Mouse (Mus musculus): ENCODE data around the gene Gm10719. TPM values are rescaled to one million over a fixed set of nuclear protein-coding genes. Genes with fewer than 3 reads are reported as not detected.
"Not testable (repeated sequence)": the region's sequence is repeated elsewhere in the genome, so short reads cannot be mapped to it uniquely, and the experiment has no call there.

Gm10719 gene
- polyA plus RNA-seq, 1 experiment = not detected

DNA sequence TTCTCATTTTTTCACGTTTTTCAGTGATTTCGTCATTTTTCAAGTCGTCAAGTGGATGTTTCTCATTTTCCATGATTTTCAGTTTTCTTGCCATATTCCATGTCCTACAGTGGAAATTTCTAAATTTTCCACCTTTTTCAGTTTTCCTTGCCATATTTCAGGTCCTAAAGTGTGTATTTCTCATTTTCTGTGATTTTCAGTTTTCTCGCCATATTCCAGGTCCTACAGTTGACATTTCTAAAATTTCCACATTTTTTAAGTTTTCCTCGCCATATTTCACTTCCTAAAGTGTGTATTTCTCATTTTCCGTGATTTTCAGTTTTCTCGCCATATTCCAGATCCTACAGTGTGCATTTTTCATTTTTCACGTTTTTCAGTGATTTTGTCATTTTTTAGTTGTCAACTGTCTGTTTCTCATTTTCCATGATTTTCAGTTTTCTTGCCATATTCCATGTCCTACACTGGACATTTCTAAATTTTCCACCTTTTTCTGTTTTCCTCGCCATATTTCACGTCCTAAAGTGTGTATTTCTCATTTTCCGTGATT lies 4.4 kb upstream of the Gm10719 start, which contains the start of gene Gm10721:
TSS of gene Gm10721 (plus strand) at position 408 of the 547 bp plus-strand sequence.
- not testable (repeated sequence) for H3K4me1 ChIP-seq (ENCODE audit: control insufficient read depth, insufficient read depth, insufficient read length); DNase-seq (ENCODE audit: low read depth in 1 of 2, low spot score in 2 of 2); H3K36me3 ChIP-seq (ENCODE audit: control insufficient read depth, insufficient read depth, low read length); H3K27ac ChIP-seq (ENCODE audit: insufficient read depth, low read length); H3K4me3 ChIP-seq (ENCODE audit: extremely low read depth, insufficient read depth, insufficient read length); H3K27me3 ChIP-seq (ENCODE audit: control insufficient read depth, insufficient read depth, low read length)
- WGBS = no CpG with 5 or more reads among the region's 11 CpGs

DNA sequence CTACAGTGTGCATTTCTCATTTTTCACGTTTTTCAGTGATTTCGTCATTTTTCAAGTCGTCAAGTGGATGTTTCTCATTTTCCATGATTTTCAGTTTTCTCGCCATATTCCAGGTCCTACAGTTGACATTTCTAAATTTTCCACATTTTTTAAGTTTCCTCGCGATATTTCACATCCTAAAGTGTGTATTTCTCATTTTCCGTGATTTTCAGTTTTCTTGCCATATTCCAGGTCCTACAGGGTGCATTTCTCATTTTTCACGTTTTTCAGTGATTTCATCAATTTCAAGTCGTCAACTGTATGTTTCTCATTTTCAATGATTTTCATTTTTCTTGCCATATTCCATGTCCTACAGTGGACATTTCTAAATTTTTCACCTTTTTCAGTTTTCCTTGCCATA lies 1.9 kb upstream of the Gm10719 start, which contains the start of gene Gm10720:
TSS of gene Gm10720 (plus strand) at position 301 of the 400 bp plus-strand sequence.
- H3K27ac ChIP-seq (ENCODE audit: insufficient read depth, low read length); H3K4me1 ChIP-seq (ENCODE audit: control insufficient read depth, insufficient read depth, insufficient read length); H3K36me3 ChIP-seq (ENCODE audit: control insufficient read depth, insufficient read depth, low read length); H3K4me3 ChIP-seq (ENCODE audit: extremely low read depth, insufficient read depth, insufficient read length); H3K27me3 ChIP-seq (ENCODE audit: control insufficient read depth, insufficient read depth, low read length); DNase-seq (ENCODE audit: low read depth in 1 of 2, low spot score in 2 of 2): not testable (repeated sequence)
- WGBS = 72% methylated on average over 5 of the region's 9 CpGs

DNA sequence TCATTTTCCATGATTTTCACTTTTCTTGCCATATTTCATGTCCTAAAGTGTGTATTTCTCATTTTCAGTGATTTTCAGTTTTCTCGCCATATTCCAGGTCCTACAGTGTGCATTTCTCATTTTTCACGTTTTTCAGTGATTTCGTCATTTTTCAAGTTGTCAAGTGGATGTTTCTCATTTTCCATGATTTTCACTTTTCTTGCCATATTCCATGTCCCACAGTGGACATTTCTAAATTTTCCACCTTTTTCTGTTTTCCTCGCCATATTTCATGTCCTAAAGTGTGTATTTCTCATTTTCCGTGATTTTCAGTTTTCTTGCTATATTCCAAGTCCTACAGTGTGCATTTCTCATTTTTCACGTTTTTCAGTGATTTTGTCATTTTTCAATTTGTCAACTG lies 1.3 kb upstream of the Gm10719 start:
- not testable (repeated sequence) for H3K36me3 ChIP-seq (ENCODE audit: control insufficient read depth, insufficient read depth, low read length); H3K27me3 ChIP-seq (ENCODE audit: control insufficient read depth, insufficient read depth, low read length); DNase-seq (ENCODE audit: low read depth in 1 of 2, low spot score in 2 of 2); H3K4me1 ChIP-seq (ENCODE audit: control insufficient read depth, insufficient read depth, insufficient read length); H3K27ac ChIP-seq (ENCODE audit: insufficient read depth, low read length); H3K4me3 ChIP-seq (ENCODE audit: extremely low read depth, insufficient read depth, insufficient read length)
- 77% methylated on average over 6 of the region's 6 CpGs for WGBS

DNA sequence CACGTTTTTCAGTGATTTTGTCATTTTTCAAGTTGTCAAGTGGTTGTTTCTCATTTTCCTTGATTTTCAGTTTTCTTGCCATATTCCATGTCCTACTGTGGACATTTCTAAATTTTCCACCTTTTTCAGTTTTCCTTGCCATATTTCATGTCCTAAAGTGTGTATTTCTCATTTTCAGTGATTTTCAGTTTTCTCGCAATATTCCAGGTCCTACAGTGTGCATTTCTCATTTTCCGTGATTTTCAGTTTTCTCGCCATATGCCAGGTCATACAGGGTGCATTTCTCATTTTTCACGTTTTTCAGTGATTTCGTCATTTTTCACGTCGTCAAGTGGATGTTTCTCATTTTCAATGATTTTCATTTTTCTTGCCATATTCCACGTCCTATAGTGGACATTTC lies 1.7 kb downstream of the Gm10719 start:
- DNase-seq (ENCODE audit: low read depth in 1 of 2, low spot score in 2 of 2) = peak in 1 of 2 experiments; percentile 81
- not testable (repeated sequence) for H3K4me1 ChIP-seq (ENCODE audit: control insufficient read depth, insufficient read depth, insufficient read length); H3K4me3 ChIP-seq (ENCODE audit: extremely low read depth, insufficient read depth, insufficient read length); H3K27me3 ChIP-seq (ENCODE audit: control insufficient read depth, insufficient read depth, low read length); H3K36me3 ChIP-seq (ENCODE audit: control insufficient read depth, insufficient read depth, low read length); H3K27ac ChIP-seq (ENCODE audit: insufficient read depth, low read length)
- 61% methylated on average over 9 of the region's 9 CpGs for WGBS

DNA sequence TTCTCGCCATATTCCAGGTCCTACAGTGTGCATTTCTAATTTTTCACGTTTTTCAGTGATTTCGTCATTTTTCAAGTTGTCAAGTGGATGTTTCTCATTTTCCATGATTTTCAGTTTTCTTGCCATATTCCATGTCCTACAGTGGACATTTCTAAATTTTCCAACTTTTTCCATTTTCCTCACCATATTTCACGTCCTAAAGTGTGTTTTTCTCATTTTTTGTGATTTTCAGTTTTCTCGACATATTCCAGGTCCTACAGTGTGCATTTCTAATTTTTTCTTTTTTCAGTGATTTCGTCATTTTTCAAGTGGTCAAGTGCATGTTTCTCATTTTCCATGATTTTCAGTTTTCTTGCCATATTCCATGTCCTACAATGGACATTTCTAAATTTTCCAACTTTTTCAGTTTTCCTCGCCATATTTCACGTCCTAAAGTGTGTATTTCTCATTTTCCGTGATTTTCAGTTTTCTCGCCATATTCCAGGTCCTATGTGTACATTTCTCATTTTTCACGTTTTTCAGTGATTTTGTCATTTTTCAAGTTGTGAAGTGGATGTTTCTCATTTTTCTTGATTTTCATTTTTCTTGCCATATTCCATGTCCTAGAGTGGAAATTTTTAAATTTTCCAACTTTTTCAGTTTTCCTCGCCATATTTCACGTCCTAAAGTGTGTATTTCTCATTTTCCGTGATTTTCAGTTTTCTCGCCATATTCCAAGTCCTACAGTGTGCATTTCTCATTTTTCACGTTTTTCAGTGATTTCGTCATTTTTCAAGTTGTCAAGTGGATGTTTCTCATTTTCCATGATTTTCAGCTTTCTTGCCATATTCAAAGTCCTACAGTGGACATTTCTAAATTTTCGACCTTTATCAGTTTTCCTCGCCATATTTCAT lies 2.9 kb downstream of the Gm10719 start:
- H3K27me3 ChIP-seq (ENCODE audit: control insufficient read depth, insufficient read depth, low read length); H3K4me3 ChIP-seq (ENCODE audit: extremely low read depth, insufficient read depth, insufficient read length); H3K36me3 ChIP-seq (ENCODE audit: control insufficient read depth, insufficient read depth, low read length); H3K4me1 ChIP-seq (ENCODE audit: control insufficient read depth, insufficient read depth, insufficient read length); H3K27ac ChIP-seq (ENCODE audit: insufficient read depth, low read length): not testable (repeated sequence)
- DNase-seq (ENCODE audit: low read depth in 1 of 2, low spot score in 2 of 2) = peak in 1 of 2 experiments; percentile 72
- 76% methylated on average over 16 of the region's 19 CpGs for WGBS

DNA sequence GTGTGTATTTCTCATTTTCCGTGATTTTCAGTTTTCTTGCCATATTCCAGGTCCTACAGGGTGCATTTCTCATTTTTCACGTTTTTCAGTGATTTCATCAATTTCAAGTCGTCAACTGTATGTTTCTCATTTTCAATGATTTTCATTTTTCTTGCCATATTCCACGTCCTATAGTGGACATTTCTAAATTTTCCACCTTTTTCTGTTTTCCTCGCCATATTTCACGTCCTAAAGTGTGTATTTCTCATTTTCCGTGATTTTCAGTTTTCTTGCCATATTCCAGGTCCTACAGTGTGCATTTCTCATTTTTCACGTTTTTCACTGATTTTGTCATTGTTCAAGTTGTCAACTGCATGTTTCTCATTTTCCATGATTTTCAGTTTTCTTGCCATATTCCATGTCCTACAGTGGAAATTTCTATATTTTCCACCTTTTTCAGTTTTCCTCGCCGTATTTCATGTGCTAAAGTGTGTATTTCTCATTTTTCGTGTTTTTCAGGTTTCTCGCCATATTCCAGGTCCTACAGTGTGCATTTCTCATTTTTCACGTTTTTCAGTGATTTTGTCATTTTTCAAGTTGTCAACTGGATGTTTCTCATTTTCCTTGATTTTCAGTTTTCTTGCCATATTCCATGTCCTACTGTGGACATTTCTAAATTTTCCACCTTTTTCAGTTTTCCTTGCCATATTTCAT lies 5.3 kb downstream of the Gm10719 start:
- DNase-seq (ENCODE audit: low read depth in 1 of 2, low spot score in 2 of 2) = peak; percentile 28 to 56
- not testable (repeated sequence) for H3K27me3 ChIP-seq (ENCODE audit: control insufficient read depth, insufficient read depth, low read length); H3K27ac ChIP-seq (ENCODE audit: insufficient read depth, low read length); H3K4me3 ChIP-seq (ENCODE audit: extremely low read depth, insufficient read depth, insufficient read length); H3K36me3 ChIP-seq (ENCODE audit: control insufficient read depth, insufficient read depth, low read length); H3K4me1 ChIP-seq (ENCODE audit: control insufficient read depth, insufficient read depth, insufficient read length)
- 78% methylated on average over 11 of the region's 13 CpGs for WGBS

DNA sequence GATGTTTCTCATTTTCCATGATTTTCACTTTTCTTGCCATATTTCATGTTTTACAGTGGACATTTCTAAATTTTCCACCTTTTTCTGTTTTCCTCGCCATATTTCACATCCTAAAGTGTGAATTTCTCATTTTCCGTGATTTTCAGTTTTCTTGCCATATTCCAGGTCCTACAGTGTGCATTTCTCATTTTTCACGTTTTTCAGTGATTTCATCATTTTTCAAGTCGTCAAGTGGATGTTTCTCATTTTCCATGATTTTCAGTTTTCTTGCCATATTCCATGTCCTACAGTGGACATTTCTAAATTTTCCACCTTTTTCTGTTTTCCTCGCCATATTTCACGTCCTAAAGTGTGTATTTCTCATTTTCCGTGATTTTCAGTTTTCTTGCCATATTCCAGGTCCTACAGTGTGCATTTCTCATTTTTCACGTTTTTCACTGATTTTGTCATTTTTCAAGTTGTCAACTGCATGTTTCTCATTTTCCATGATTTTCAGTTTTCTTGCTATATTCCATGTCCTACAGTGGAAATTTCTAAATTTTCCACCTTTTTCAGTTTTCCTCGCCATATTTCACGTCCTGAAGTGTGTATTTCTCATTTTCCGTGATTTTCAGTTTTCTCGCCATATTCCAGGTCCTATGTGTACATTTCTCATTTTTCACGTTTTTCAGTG lies 6.2 kb downstream of the Gm10719 start, which contains the start of gene Gm10718:
TSS of gene Gm10718 (plus strand) at position 236 of the 673 bp plus-strand sequence.
- not testable (repeated sequence) for H3K27me3 ChIP-seq (ENCODE audit: control insufficient read depth, insufficient read depth, low read length); DNase-seq (ENCODE audit: low read depth in 1 of 2, low spot score in 2 of 2); H3K36me3 ChIP-seq (ENCODE audit: control insufficient read depth, insufficient read depth, low read length); H3K27ac ChIP-seq (ENCODE audit: insufficient read depth, low read length); H3K4me1 ChIP-seq (ENCODE audit: control insufficient read depth, insufficient read depth, insufficient read length); H3K4me3 ChIP-seq (ENCODE audit: extremely low read depth, insufficient read depth, insufficient read length)
- 73% methylated on average over 12 of the region's 13 CpGs for WGBS

DNA sequence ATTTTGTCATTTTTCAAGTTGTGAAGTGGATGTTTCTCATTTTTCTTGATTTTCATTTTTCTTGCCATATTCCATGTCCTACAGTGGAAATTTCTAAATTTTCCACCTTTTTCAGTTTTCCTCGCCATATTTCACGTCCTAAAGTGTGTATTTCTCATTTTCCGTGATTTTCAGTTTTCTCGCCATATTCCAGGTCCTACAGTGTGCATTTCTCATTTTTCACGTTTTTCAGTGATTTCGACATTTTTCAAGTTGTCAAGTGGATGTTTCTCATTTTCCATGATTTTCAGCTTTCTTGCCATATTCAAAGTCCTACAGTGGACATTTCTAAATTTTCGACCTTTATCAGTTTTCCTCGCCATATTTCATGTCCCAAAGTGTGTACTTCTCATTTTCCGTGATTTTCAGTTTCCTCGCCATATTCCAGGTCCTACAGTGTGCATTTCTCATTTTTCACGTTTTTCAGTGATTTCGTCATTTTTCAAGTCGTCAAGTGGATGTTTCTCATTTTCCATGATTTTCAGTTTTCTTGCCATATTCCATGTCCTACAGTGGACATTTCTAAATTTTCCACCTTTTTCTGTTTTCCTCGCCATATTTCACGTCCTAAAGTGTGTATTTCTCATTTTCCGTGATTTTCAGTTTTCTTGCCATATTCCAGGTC lies 6.9 kb downstream of the Gm10719 start:
- not testable (repeated sequence) for H3K4me3 ChIP-seq (ENCODE audit: extremely low read depth, insufficient read depth, insufficient read length); H3K27me3 ChIP-seq (ENCODE audit: control insufficient read depth, insufficient read depth, low read length); H3K36me3 ChIP-seq (ENCODE audit: control insufficient read depth, insufficient read depth, low read length); H3K27ac ChIP-seq (ENCODE audit: insufficient read depth, low read length); H3K4me1 ChIP-seq (ENCODE audit: control insufficient read depth, insufficient read depth, insufficient read length)
- WGBS = 73% methylated on average over 16 of the region's 16 CpGs
- peak in 1 of 2 experiments; percentile 72 for DNase-seq (ENCODE audit: low read depth in 1 of 2, low spot score in 2 of 2)

DNA sequence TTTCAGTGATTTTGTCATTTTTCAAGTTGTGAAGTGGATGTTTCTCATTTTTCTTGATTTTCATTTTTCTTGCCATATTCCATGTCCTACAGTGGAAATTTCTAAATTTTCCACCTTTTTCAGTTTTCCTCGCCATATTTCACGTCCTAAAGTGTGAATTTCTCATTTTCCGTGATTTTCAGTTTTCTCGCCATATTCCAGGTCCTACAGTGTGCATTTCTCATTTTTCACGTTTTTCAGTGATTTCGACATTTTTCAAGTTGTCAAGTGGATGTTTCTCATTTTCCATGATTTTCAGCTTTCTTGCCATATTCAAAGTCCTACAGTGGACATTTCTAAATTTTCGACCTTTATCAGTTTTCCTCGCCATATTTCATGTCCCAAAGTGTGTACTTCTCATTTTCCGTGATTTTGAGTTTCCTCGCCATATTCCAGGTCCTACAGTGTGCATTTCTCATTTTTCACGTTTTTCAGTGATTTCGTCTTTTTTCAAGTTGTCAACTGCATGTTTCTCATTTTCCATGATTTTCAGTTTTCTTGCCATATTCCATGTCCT lies 7.8 kb downstream of the Gm10719 start, which contains the start of gene Gm10717:
TSS of gene Gm10717 (plus strand) at position 506 of the 556 bp plus-strand sequence.
- 71% methylated on average over 12 of the region's 12 CpGs for whole genome bisulfite sequencing

More for the DNA sequence above, 7.8 kb downstream of the Gm10719 start, which contains the start of gene Gm10717:
- H3K4me3 ChIP-seq (ENCODE audit: extremely low read depth, insufficient read depth, insufficient read length); H3K36me3 ChIP-seq (ENCODE audit: control insufficient read depth, insufficient read depth, low read length); H3K4me1 ChIP-seq (ENCODE audit: control insufficient read depth, insufficient read depth, insufficient read length); H3K27me3 ChIP-seq (ENCODE audit: control insufficient read depth, insufficient read depth, low read length); H3K27ac ChIP-seq (ENCODE audit: insufficient read depth, low read length): not testable (repeated sequence)
- peak in 1 of 2 experiments; percentile 51 for DNase-seq (ENCODE audit: low read depth in 1 of 2, low spot score in 2 of 2)
